Mouse (Mus musculus) v-Abl transformed pro-B cells (cell line): ENCODE data around the gene Mrps9.
"Not testable (repeated sequence)": the region's sequence is repeated elsewhere in the genome, so short reads cannot be mapped to it uniquely, and the experiment has no call there.

Experiments used
- in situ Hi-C, 2 experiments: fragments of 400-800 bp; cut with MboI; formaldehyde crosslinking; loops; one replicate each; pipeline ENCODE4 v1.15.1; 2025; ENCODE audit not compliant: unreplicated experiment in 2 of 2

Mrps9 gene

GRCm38 (mm10) chr1:42850663-42851397 is at the start of gene Mrps9:
Mrps9 (plus strand) TSS chr1:42851233.
- in situ Hi-C loops = loop anchor here in 1 of 2 experiments (25.0 kb wide), 1 partner anchor 1211 kb away; the partner anchor contains the start of gene Gm8251

DNA sequence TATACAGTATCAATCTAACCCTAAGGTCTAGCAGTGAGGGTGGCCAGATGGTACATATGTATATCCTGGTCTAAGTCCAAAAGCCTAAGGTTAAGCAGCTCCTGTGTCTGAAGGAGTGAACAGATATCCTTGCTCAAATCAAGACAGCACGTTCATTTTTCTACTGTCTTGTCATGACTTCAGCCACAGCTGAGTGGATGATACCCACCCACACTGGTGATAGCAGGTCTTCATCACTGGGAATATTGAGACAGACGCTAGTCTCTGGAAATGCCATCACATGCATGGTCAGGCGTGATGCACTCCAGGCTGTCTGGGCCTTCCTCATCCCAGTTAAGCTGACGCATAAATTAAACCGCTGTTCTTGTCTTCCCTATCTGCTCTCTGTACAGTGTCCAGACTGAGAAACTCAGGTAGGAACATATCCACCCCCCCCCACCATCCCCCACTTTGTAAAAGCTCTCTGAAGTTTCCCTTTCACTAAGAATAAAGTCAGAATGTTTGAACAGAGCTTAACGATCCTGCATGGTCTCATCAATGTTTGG is 37.7 kb upstream of the Mrps9 start:
- in situ Hi-C loops = no loop called here

DNA sequence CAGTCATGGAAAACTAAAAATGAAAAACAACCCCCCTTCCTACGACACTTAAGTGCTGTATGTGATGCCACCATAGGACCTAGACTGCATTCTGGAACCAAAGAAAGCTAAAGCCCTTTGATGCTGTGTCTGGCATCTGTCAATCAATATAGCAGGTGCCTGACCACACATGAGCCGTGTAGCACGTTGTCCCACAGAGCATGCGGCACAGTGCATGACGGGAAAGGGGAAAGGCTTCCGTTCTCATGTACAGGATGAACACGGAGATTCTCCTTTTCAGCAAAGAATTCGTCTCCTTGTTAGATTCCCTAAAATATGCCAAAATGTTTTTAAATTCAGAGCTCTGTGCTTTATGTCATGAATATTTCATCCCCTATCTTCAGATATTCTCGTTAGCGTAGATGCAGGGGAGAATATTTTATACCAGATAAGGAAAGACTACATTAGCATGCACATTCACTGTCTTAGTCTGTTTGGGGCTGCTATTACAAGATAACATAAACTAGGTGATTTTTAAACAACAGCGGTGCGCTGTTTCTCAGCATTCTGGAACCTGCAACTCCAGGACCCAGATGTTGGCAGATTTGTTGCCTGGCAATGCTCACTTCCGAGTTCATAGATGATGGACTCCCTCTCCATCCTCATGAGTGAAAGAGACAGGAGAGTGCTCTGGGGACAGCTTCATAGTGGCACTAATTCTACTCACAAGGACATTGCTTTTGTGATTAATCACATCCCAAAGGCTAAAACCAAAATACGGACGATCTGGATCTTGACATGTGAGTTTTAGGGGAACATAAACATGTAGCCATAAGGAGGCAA is 36.0 kb upstream of the Mrps9 start:
- in situ Hi-C loops = no loop called here

DNA sequence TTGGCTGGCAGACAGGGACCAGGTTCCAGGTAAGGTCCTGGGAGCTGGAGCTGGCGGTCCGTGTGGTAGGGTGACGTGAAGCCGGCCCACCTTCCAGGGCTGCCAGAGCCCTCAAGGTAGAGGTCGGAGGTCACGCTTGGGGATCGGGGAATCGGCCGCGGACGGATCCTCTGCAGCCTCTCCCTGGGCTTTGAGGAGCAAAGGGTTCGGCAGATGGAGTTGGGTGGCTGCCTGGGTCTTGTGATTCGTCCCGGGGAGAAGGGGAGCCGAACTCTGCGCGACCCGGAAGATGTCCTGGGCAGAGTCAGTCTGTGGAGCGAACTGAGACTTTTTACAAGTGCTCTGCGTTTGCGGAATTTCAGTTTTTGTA is 350 bp downstream of the Mrps9 start:
- in situ Hi-C loops = loop anchor here in 1 of 2 experiments (25.0 kb wide), 1 partner anchor 1211 kb away; the partner anchor contains the start of gene Gm8251

DNA sequence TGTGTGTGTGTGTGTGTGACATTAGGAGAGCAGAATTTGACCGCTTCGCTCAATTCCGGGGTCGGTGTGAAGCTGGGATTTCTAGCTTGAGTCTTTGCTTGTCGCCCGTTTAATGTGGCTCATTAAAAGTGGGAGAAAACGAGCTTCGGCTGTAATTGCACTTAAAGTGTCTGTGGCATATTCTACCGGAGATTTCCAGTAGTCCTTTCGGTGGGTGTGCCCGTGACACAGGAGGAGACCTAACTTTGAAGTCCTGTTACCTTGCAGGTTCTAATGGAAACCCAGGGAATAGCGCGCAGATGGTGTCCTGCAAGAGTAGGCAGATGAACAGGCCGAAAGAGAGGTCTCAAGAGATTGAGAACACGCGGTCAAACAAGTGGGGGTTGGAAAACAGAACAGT is 777 bp downstream of the Mrps9 start:
- in situ Hi-C loops = loop anchor here in 1 of 2 experiments (25.0 kb wide), 1 partner anchor 1210 kb away; the partner anchor contains the start of gene Gm8251

- in situ Hi-C loops = loop anchor here in 1 of 2 experiments (5.0 to 25.0 kb wide), 2 partner anchors 92 to 1198 kb away; partner anchors contain the start of gene Gm8251
These were observed 13.8 kb downstream of the Mrps9 start for GRCm38 (mm10) chr1:42864719-42865250.

DNA sequence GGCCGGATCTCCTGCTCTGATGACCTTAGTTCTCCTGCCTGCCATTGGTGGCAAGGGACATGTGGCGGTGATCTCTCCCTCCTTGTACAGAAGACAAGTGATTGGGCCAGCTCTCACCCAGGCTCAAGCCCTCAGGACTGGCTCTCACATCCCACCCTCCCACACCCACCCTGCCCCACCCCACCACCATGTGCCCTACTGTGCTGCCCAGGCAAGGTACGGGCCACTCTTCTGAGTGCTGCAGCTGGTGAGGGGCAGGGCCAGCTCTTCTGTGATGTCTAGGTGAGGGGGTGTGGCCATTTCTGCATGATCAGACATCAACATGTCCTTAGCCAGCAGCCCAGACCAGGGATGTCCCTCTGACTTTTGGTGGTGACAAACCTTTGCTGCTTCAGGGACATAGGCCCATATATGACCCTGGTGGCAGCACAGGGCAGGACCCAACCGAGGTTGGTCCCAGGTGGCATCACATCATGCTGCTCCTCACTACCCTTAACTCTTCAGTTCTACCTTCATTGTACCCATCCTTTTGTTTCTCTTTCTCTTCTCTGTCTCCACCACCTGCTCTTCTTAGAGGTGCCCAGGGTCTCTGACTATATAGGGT is 14.4 kb downstream of the Mrps9 start:
- in situ Hi-C loops = loop anchor here in 1 of 2 experiments (5.0 to 25.0 kb wide), 2 partner anchors 93 to 1197 kb away; partner anchors contain the start of gene Gm8251

- in situ Hi-C loops = loop anchor here in 1 of 2 experiments (5.0 to 25.0 kb wide), 2 partner anchors 94 to 1196 kb away; partner anchors contain the start of gene Gm8251
These were observed 15.0 kb downstream of the Mrps9 start for GRCm38 (mm10) chr1:42865986-42866385.

DNA sequence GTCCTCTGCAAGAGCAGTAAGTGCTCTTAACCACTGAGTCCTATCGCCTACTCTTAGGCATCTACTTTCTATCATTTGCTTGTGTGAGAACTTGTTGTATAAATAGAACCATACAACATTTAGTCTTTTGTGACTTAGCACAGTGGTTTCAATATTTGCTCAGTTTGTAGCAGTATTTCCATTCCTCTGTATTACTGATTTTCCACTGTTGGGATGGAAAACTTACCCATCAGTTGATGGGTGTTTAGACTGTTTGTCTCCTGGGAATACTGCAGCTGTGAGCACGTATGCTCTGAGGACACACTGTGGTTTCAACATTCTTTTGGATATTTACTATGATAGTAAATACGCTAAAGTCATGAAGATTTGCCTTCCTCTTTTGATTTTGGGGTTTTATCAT is 16.2 kb downstream of the Mrps9 start:
- in situ Hi-C loops = loop anchor here in 1 of 2 experiments (5.0 to 25.0 kb wide), 2 partner anchors 95 to 1195 kb away; partner anchors contain the start of gene Gm8251

GRCm38 (mm10) chr1:42874174-42874573 is 23.1 kb downstream of the Mrps9 start:
- in situ Hi-C loops = loop anchor here in 1 of 2 experiments (25.0 kb wide), 1 partner anchor 1188 kb away; the partner anchor contains the start of gene Gm8251

GRCm38 (mm10) chr1:42875271-42875670 is 24.2 kb downstream of the Mrps9 start:
- in situ Hi-C loops = no loop called here

- in situ Hi-C loops = no loop called here
These were observed 25.5 kb downstream of the Mrps9 start for GRCm38 (mm10) chr1:42876463-42877093.

DNA sequence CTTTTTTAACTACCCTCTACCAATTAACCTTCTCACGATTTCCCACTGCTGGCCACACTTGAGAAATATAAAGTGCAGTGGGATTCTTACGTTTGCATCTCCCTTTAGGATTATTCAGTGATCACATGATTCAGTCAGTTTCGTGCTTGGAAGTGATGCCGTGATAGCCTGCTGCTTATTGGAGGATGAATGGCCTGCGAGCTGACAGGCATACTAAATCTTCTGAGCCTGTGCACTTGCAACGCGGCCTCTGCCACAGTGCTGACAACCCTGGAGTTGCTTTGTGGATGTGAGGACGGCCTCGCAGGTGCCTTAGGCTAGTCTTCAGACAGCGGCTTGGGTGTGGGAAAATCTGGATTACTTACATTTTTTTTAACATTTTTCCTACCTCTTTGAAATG is 26.2 kb downstream of the Mrps9 start:
- in situ Hi-C loops = no loop called here

DNA sequence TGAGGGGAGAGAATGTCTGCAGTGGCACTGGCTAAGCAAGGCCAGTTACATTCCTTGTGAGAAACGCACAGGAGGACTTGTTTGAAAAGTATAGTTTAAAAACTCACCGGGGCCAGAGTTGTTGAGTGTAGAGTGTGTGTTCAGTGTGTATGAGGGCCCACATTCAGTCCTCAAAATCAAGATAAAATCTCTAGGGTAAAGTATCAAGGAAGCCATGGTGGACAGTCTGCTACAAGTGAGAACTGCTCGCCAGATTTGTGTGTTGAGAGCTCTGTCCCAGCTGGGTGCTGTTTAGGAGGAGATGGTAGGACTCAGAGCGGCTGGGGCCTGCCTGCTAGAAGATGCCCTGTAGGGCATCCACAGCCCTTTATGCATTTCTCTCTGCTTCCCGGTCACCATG is 27.8 kb downstream of the Mrps9 start:
- in situ Hi-C loops = no loop called here

- in situ Hi-C loops = no loop called here
These were observed 31.2 kb downstream of the Mrps9 start for GRCm38 (mm10) chr1:42882258-42882657.

- in situ Hi-C loops = not testable (repeated sequence)
These were observed 32.4 kb downstream of the Mrps9 start for GRCm38 (mm10) chr1:42883418-42883817.

GRCm38 (mm10) chr1:42887835-42888234 is 36.8 kb downstream of the Mrps9 start:
- in situ Hi-C loops = no loop called here

GRCm38 (mm10) chr1:42888541-42889349 is 37.7 kb downstream of the Mrps9 start:
- in situ Hi-C loops = no loop called here

- in situ Hi-C loops = no loop called here
These were observed 38.4 kb downstream of the Mrps9 start for GRCm38 (mm10) chr1:42889421-42889887.
